Mouse (Mus musculus) embryonic facial prominence, embryonic 14.5 days (tissue): ENCODE measurements around the gene Lrrc34. TPM values are rescaled to one million over a fixed set of nuclear protein-coding genes. Genes with fewer than 3 reads are reported as not detected.

Experiments used
- ATAC-seq: fragments of 200-750 bp; cut with Nextera tagmentation; 2 replicates; pipeline ENCODE4 v1.8.0; 2017; ENCODE audit warnings: low read depth, moderate number of reproducible peaks, moderate TSS enrichment
- DNase-seq: peaks from one replicate; pipeline ENCODE4 v3.0.0-alpha.2; 2015; ENCODE audit warnings: low spot score
- H3K27ac ChIP-seq: fragments of 300-500 bp; sonication (generic); replicated peaks from 2 replicates; pipeline ENCODE4 v1.5.1; 2014; ENCODE audit warnings: low read depth, mild to moderate bottlenecking, low read length, moderate library complexity
- H3K27me3 ChIP-seq: fragments of 300-500 bp; sonication (generic); replicated peaks from 2 replicates; pipeline ENCODE4 v1.6.1; 2014; ENCODE audit warnings: low read length; ENCODE audit not compliant: control insufficient read depth, insufficient read depth
- H3K36me3 ChIP-seq: fragments of 300-500 bp; sonication (generic); 2 replicates; pipeline ENCODE4 v1.6.1; 2014; ENCODE audit warnings: low read length, mixed read lengths; ENCODE audit not compliant: control insufficient read depth, insufficient read depth
- H3K4me1 ChIP-seq: fragments of 300-500 bp; sonication (generic); 2 replicates; pipeline ENCODE4 v1.6.1; 2014; ENCODE audit warnings: antibody characterized with exemption, low read length; ENCODE audit not compliant: control insufficient read depth, insufficient read depth
- H3K4me2 ChIP-seq: fragments of 300-500 bp; sonication (generic); 2 replicates; pipeline ENCODE4 v1.6.1; 2014; ENCODE audit warnings: low read depth, mild to moderate bottlenecking, low read length, moderate library complexity, mixed read lengths
- H3K4me3 ChIP-seq: fragments of 300-500 bp; sonication (generic); 2 replicates; pipeline ENCODE4 v1.5.1; 2014; ENCODE audit warnings: low read depth, mild to moderate bottlenecking, low read length
- H3K9ac ChIP-seq: fragments of 300-500 bp; sonication (generic); 2 replicates; pipeline ENCODE4 v1.6.1; 2014; ENCODE audit warnings: low read depth, mild to moderate bottlenecking, low read length, moderate library complexity, mixed read lengths
- H3K9me3 ChIP-seq: fragments of 300-500 bp; sonication (generic); 2 replicates; pipeline ENCODE4 v1.6.1; 2016; ENCODE audit warnings: low read length; ENCODE audit not compliant: control insufficient read depth
- WGBS: fragments of 180-500 bp; shearing (Covaris S2); extraction: QIAGEN DNeasy Blood & Tissue Kit; methylation state at CpG from one replicate; pipeline ENCODE4 v1.1.7; 2014; 5-methylcytosine and 5-hydroxymethylcytosine counted together
- polyA plus RNA-seq: library from polyadenylated mRNA; unstranded; fragments of >200 nt; fragmentation: Nextera tagmentation; extraction: Ambion mirVana; gene quantifications from 2 replicates; pipeline ENCODE4 v1.2.1, GENCODE M21; 2014

The Lrrc34 gene
- polyA plus RNA-seq: 1.4 and 5.4 TPM in 2 replicates

- Histone ChIP-seq H3K9me3 (no peaks in the 10 kb centered on the region), H3K27ac (no peak within 1 kb of the TSS), H3K27me3 (peaks cover 21% of the 10 kb centered on the region), H3K36me3 (no peaks in the 10 kb centered on the region), H3K9ac (peak within 1 kb of the TSS; percentile 56), H3K4me2 (peak within 1 kb of the TSS; percentile 67), H3K4me1 (peaks cover 13% of the 10 kb centered on the region; the same call in 1 of the 2 replicates), H3K4me3 (peak within 1 kb of the TSS; percentile 38)
- DNase-seq (peak; percentile 89), ATAC-seq (peak; percentile 90)
- WGBS: 3% methylated on average over 22 of the region's 25 CpGs
These were observed at the start of gene Lrrc34 for GRCm38 (mm10) chr3:30647440-30648090. Gene Lrrc34 (minus strand): TSS chr3:30647869.

- Histone ChIP-seq H3K9ac (no peak overlapping the region), H3K9me3 (no peaks in the 10 kb centered on the region), H3K4me2 (no peak overlapping the region), H3K4me3 (no peak overlapping the region), H3K27ac (no peak overlapping the region), H3K27me3 (no peaks in the 10 kb centered on the region), H3K36me3 (no peaks in the 10 kb centered on the region), H3K4me1 (no peaks in the 10 kb centered on the region)
- peak; percentile 77 for DNase-seq
- 11% methylated on average over 2 of the region's 2 CpGs for WGBS
- peak; percentile 62 for ATAC-seq
These were observed 48.7 kb upstream of the Lrrc34 start for GRCm38 (mm10) chr3:30696346-30696745.

- Histone ChIP-seq H3K27me3 (no peaks in the 10 kb centered on the region), H3K4me1 (no peaks in the 10 kb centered on the region), H3K4me2 (no peak overlapping the region), H3K9ac (no peak overlapping the region), H3K9me3 (no peaks in the 10 kb centered on the region), H3K27ac (no peak overlapping the region), H3K4me3 (no peak overlapping the region), H3K36me3 (no peaks in the 10 kb centered on the region)
- 91% methylated on average over 2 of the region's 2 CpGs for WGBS
- DNase-seq: no peak
- no peak for ATAC-seq
These were observed 48.0 kb upstream of the Lrrc34 start for GRCm38 (mm10) chr3:30695661-30696060.

GRCm38 (mm10) chr3:30690976-30691375 lies 43.3 kb upstream of the Lrrc34 start:
- ATAC-seq: no peak
- H3K9ac ChIP-seq: no peak overlapping the region
- no peak overlapping the region for H3K4me2 ChIP-seq
- no peak for DNase-seq
- H3K9me3 ChIP-seq: no peaks in the 10 kb centered on the region
- WGBS: 54% methylated on average over 7 of the region's 7 CpGs
- no peak overlapping the region for H3K27ac ChIP-seq
- H3K4me3 ChIP-seq: no peak overlapping the region
- no peaks in the 10 kb centered on the region for H3K36me3 ChIP-seq
- H3K4me1 ChIP-seq: no peaks in the 10 kb centered on the region
- no peaks in the 10 kb centered on the region for H3K27me3 ChIP-seq

- Histone ChIP-seq H3K36me3 (no peaks in the 10 kb centered on the region), H3K9me3 (no peaks in the 10 kb centered on the region), H3K9ac (no peak overlapping the region), H3K4me1 (no peaks in the 10 kb centered on the region), H3K27ac (no peak overlapping the region), H3K4me2 (no peak overlapping the region), H3K27me3 (no peaks in the 10 kb centered on the region), H3K4me3 (no peak overlapping the region)
- ATAC-seq (no peak), DNase-seq (no peak)
- WGBS: 69% methylated on average over 3 of the region's 3 CpGs
These were observed 39.5 kb upstream of the Lrrc34 start for GRCm38 (mm10) chr3:30687216-30687615.

- Histone ChIP-seq H3K27ac (no peak overlapping the region), H3K4me1 (no peaks in the 10 kb centered on the region), H3K9ac (no peak overlapping the region), H3K36me3 (no peaks in the 10 kb centered on the region), H3K27me3 (no peaks in the 10 kb centered on the region), H3K4me3 (no peak overlapping the region), H3K4me2 (no peak overlapping the region), H3K9me3 (no peaks in the 10 kb centered on the region)
- no peak for DNase-seq
- no peak for ATAC-seq
- 84% methylated on average over 6 of the region's 6 CpGs for WGBS
These were observed 35.5 kb upstream of the Lrrc34 start for GRCm38 (mm10) chr3:30683190-30683589.

- Histone ChIP-seq H3K9ac (no peak overlapping the region), H3K27me3 (no peaks in the 10 kb centered on the region), H3K4me3 (no peak overlapping the region), H3K4me2 (no peak overlapping the region), H3K4me1 (no peaks in the 10 kb centered on the region), H3K36me3 (no peaks in the 10 kb centered on the region), H3K27ac (no peak overlapping the region), H3K9me3 (no peaks in the 10 kb centered on the region)
- WGBS: 82% methylated on average over 9 of the region's 9 CpGs
- DNase-seq: no peak
- ATAC-seq: no peak
These were observed 10.8 kb upstream of the Lrrc34 start for GRCm38 (mm10) chr3:30658486-30658885.

GRCm38 (mm10) chr3:30655937-30656336 lies 8.3 kb upstream of the Lrrc34 start:
- no peak overlapping the region for H3K9ac ChIP-seq
- H3K4me1 ChIP-seq: no peaks in the 10 kb centered on the region
- H3K4me3 ChIP-seq: no peak overlapping the region
- no peak overlapping the region for H3K4me2 ChIP-seq
- ATAC-seq (no peak), DNase-seq (no peak)
- H3K9me3 ChIP-seq: no peaks in the 10 kb centered on the region
- WGBS: 83% methylated on average over 5 of the region's 5 CpGs
- no peak overlapping the region for H3K27ac ChIP-seq
- no peaks in the 10 kb centered on the region for H3K27me3 ChIP-seq
- no peaks in the 10 kb centered on the region for H3K36me3 ChIP-seq
